Mouse (Mus musculus): ENCODE results near the gene Col9a2. TPM values are rescaled to one million over a fixed set of nuclear protein-coding genes. Genes with fewer than 3 reads are reported as not detected.
A peak's percentile ranks its signal among the peaks of the same experiment; 100 is the strongest.

The Col9a2 gene
- 10.0 and 11.1 TPM in 2 replicates for polyA plus RNA-seq (2012; rRNA removed)

DNA sequence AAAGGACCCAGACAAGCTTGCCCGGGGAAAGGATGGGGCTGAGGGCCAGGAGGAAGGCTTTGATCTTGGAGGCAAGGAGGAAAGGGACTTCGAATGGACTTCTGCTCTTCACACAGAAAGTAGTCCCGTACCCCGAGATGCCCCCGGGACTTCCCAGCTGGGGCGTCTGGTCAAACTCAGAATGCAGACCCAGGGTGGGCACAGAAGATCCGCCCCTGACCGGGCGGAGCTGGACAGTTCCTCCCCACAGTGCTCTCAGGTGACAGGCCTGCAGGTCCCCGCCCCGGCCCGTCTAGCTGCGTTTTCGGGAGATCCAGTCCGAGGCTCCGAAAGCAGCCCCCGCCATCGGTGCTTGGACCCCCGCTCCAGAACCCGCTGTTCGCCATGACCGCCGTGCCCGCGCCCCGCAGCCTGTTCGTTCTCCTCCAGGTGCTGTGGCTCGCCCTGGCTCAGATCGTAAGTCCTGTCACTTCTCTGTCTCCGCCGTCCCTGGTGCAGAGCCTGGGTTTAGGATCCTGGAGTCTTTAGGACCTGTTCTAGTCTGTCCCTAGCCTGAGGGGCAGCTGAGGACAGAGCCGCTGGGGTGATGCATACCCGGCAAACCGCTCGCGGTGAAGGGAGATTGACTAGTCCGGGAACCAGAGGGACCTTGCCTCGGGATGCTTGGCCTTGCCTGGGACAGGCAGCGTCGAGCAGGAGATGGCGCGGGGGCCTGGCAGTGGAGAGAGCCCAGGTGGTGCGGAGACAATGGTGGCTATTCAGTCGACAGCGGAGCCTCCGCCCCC is at the start of gene Col9a2:
TSS of gene Col9a2 (plus strand) at position 55 of the 785 bp plus-strand sequence.
- H3K27me3 ChIP-seq (ENCODE audit: control insufficient read depth, insufficient read depth, low read length) = no peaks in the 10 kb centered on the region; the same call in 1 of the 2 replicates
- peak in 1 of 2 experiments; percentile 35 for DNase-seq
- TF ChIP-seq POLR2A (IDR thresholded peaks at IDR 0.05; ENCODE audit: borderline replicate concordance, insufficient read depth, low read length) = no peak
- TF ChIP-seq CTCF (IDR thresholded peaks at IDR 0.05; ENCODE audit: borderline replicate concordance, insufficient read depth, low read depth, low read length) = no peak
- WGBS = 10% methylated on average over 46 of the region's 46 CpGs
- peak within 1 kb of the TSS; percentile 37 for H3K4me3 ChIP-seq (replicated peaks; ENCODE audit: insufficient read depth, low read depth, low read length)
- no peaks in the 10 kb centered on the region for H3K4me1 ChIP-seq (ENCODE audit: control insufficient read depth, insufficient read depth, low read length)
- no peak within 1 kb of the TSS for H3K27ac ChIP-seq (ENCODE audit: insufficient read depth, low read length)

DNA sequence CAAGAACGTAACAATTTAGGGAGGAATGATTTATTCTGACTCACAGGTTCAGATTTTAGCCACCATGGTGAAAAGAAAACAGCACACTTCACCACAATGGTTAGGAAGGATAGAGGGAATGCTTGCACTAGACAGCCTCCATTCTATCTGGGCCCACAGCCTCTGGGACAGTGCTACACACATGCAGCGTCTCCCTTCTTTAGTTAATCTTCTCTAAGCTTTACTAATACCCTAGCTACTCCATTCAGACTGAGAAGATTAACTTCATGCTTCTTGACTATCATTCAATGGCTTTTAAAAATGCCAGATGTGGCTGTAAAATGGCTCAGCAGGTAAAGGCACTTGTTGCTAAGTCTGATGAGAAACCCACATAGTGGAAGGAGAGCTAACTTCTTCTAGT is 46.9 kb upstream of the Col9a2 start:
- TF ChIP-seq POLR2A (IDR thresholded peaks at IDR 0.05; ENCODE audit: borderline replicate concordance, insufficient read depth, low read length) (no peak), CTCF (IDR thresholded peaks at IDR 0.05; ENCODE audit: borderline replicate concordance, insufficient read depth, low read depth, low read length) (no peak)
- Histone ChIP-seq H3K4me1 (ENCODE audit: control insufficient read depth, insufficient read depth, low read length) (peaks cover 4% of the 10 kb centered on the region; the same call in 1 of the 2 replicates), H3K27me3 (ENCODE audit: control insufficient read depth, insufficient read depth, low read length) (no peaks in the 10 kb centered on the region), H3K4me3 (replicated peaks; ENCODE audit: insufficient read depth, low read depth, low read length) (no peak overlapping the region), H3K27ac (ENCODE audit: insufficient read depth, low read length) (no peak overlapping the region)
- 88% methylated on average over 2 of the region's 2 CpGs for WGBS
- no peak for DNase-seq

- DNase-seq = no peak
- Histone ChIP-seq H3K27ac (ENCODE audit: insufficient read depth, low read length) (no peak overlapping the region), H3K4me1 (ENCODE audit: control insufficient read depth, insufficient read depth, low read length) (peaks cover 4% of the 10 kb centered on the region; the same call in 1 of the 2 replicates), H3K27me3 (ENCODE audit: control insufficient read depth, insufficient read depth, low read length) (no peaks in the 10 kb centered on the region), H3K4me3 (replicated peaks; ENCODE audit: insufficient read depth, low read depth, low read length) (no peak overlapping the region)
- TF ChIP-seq CTCF (IDR thresholded peaks at IDR 0.05; ENCODE audit: borderline replicate concordance, insufficient read depth, low read depth, low read length) = no peak
- no peak for TF ChIP-seq POLR2A (IDR thresholded peaks at IDR 0.05; ENCODE audit: borderline replicate concordance, insufficient read depth, low read length)
- WGBS = 83% methylated on average over 1 of the region's 1 CpGs
Observed at GRCm38 (mm10) chr4:120993025-120993424, 46.2 kb upstream of the Col9a2 start.

DNA sequence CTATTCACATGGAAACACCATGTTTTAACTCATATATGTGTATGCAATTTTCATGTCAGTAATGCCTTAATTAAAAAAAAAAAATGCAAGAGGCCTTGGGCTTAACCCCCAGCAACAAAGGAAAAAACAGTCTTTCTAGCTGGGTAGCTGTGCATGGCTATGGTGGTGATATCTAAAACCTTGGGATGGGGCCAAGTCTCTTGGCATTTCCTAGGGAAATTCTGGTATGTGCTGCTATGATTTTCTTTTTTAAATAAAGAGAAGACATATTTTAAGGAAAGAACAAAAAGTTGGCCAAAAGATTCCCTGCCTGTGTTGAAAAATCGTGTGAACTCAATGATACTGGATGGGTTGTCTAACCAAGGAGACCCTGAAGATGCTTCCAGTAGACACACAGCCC is 43.3 kb upstream of the Col9a2 start:
- H3K4me1 ChIP-seq (ENCODE audit: control insufficient read depth, insufficient read depth, low read length) = no peaks in the 10 kb centered on the region
- no peak overlapping the region for H3K4me3 ChIP-seq (replicated peaks; ENCODE audit: insufficient read depth, low read depth, low read length)
- TF ChIP-seq POLR2A (IDR thresholded peaks at IDR 0.05; ENCODE audit: borderline replicate concordance, insufficient read depth, low read length) = no peak
- no peak for TF ChIP-seq CTCF (IDR thresholded peaks at IDR 0.05; ENCODE audit: borderline replicate concordance, insufficient read depth, low read depth, low read length)
- 64% methylated on average over 1 of the region's 1 CpGs for WGBS
- peak in 1 of 2 experiments; percentile 36 for DNase-seq
- H3K27me3 ChIP-seq (ENCODE audit: control insufficient read depth, insufficient read depth, low read length) = no peaks in the 10 kb centered on the region
- no peak overlapping the region for H3K27ac ChIP-seq (ENCODE audit: insufficient read depth, low read length)

- 89% methylated on average over 2 of the region's 2 CpGs for WGBS
- Histone ChIP-seq H3K27me3 (ENCODE audit: control insufficient read depth, insufficient read depth, low read length) (no peaks in the 10 kb centered on the region), H3K4me1 (ENCODE audit: control insufficient read depth, insufficient read depth, low read length) (peaks cover 18% of the 10 kb centered on the region), H3K4me3 (replicated peaks; ENCODE audit: insufficient read depth, low read depth, low read length) (no peak overlapping the region), H3K27ac (ENCODE audit: insufficient read depth, low read length) (no peak overlapping the region)
- TF ChIP-seq POLR2A (IDR thresholded peaks at IDR 0.05; ENCODE audit: borderline replicate concordance, insufficient read depth, low read length) (no peak), CTCF (IDR thresholded peaks at IDR 0.05; ENCODE audit: borderline replicate concordance, insufficient read depth, low read depth, low read length) (no peak)
- DNase-seq = no peak
Observed at GRCm38 (mm10) chr4:121001042-121001441, 38.1 kb upstream of the Col9a2 start.

DNA sequence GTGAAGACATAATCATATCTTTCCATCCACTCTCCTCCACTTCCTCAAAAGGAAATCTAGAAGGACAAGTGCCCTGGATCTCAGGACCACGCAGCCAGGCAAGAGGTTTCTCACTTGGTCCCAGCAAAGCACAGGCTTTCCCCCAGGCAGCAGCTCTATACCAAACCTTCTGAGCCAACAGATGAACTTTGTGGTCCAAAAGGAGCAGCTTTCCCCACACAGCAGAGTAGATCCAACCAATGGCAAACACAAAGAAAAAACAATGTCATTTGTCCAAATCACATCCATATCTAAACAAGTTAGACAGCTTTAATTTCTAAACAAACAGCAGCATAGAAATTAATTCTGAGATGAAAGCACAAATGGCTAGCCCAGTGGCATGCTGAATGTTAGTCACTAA is 37.5 kb upstream of the Col9a2 start:
- DNase-seq = no peak
- WGBS = 74% methylated on average over 1 of the region's 1 CpGs

GRCm38 (mm10) chr4:121002400-121003171 is 36.6 kb upstream of the Col9a2 start:
- H3K27ac ChIP-seq (ENCODE audit: insufficient read depth, low read length) = peak overlapping the region; percentile 90
- TF ChIP-seq POLR2A (IDR thresholded peaks at IDR 0.05; ENCODE audit: borderline replicate concordance, insufficient read depth, low read length) (no peak), CTCF (IDR thresholded peaks at IDR 0.05; ENCODE audit: borderline replicate concordance, insufficient read depth, low read depth, low read length) (no peak)
- H3K4me3 ChIP-seq (replicated peaks; ENCODE audit: insufficient read depth, low read depth, low read length) = no peak overlapping the region
- no peaks in the 10 kb centered on the region for H3K27me3 ChIP-seq (ENCODE audit: control insufficient read depth, insufficient read depth, low read length)
- peak; percentile 45 to 59 for DNase-seq
- WGBS = 7% methylated on average over 8 of the region's 8 CpGs
- peaks cover 22% of the 10 kb centered on the region for H3K4me1 ChIP-seq (ENCODE audit: control insufficient read depth, insufficient read depth, low read length)

More for the DNA sequence above, 37.5 kb upstream of the Col9a2 start:
- Histone ChIP-seq H3K27me3 (ENCODE audit: control insufficient read depth, insufficient read depth, low read length) (no peaks in the 10 kb centered on the region), H3K4me1 (ENCODE audit: control insufficient read depth, insufficient read depth, low read length) (peaks cover 20% of the 10 kb centered on the region), H3K27ac (ENCODE audit: insufficient read depth, low read length) (peak overlapping the region; percentile 90; the same call in 1 of the 2 replicates), H3K4me3 (replicated peaks; ENCODE audit: insufficient read depth, low read depth, low read length) (no peak overlapping the region)
- no peak for TF ChIP-seq POLR2A (IDR thresholded peaks at IDR 0.05; ENCODE audit: borderline replicate concordance, insufficient read depth, low read length)
- TF ChIP-seq CTCF (IDR thresholded peaks at IDR 0.05; ENCODE audit: borderline replicate concordance, insufficient read depth, low read depth, low read length) = no peak
